Comparison of ENCODE assay signal across 23 mouse cellular contexts in the genomic region with DNA sequence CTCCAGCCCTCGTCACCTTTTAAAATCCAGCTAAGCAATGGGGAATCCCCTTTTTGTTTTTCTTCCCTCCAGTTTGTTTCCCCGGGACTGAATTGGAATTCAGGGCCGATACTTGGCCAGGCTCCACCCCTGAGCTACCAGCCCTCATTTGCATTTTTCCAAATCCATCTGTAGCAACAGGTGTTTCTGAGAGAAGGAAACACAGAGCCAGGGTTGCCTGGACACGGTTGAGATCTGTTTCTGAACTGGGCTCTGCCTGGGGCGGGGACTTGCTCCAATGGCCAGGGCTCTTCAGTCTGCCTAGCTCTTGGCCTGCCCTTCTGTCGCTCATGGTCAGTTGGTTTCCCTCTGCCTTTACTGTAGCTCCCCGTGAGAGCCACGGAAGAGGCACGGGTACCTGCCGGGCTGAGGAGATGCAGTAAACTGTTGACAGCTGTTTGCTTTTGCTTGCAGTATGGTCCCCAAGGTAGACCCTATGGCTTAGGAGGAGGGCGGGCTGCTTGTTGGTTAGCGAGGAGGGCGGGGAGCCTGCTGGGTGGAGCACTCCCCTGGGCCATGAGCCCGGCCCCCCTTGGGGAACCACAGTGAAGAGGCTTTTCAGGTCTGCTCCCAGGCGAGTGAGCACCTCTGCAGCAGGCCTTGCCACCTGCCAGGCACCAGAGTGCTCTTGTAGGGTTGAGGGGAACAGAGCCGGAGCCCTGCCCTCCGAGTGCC. TPM values are rescaled to one million over a fixed set of nuclear protein-coding genes. Genes with fewer than 3 reads are reported as not detected.
DNase-seq lines count a peak whose midpoint lies in the region; ATAC-seq and TF ChIP-seq lines count a peak whose summit lies in the region.
"Had no signal": no experiment of that assay in that cellular context is flagged by ENCODE, and none has a peak within 500 bp of the region (broad histone marks: within the 10 kb centered on the region; RNA-seq: fewer than 3 reads in every experiment).

No protein-coding gene starts in this region.

- no peak for TF ChIP-seq EP300 in lung, postnatal 0 days (IDR thresholded peaks at IDR 0.05)

- H3K4me2 ChIP-seq in intestine, embryonic 15.5 days (replicated peaks), result no peak overlapping the region
- H3K4me2 ChIP-seq in intestine, postnatal 0 days (replicated peaks; ENCODE audit: low read depth), result no peak overlapping the region
- no peak overlapping the region for H3K4me2 ChIP-seq in lung, postnatal 0 days (replicated peaks; ENCODE audit: low read depth, low read length)
- no peak overlapping the region for H3K4me2 ChIP-seq in embryonic facial prominence, embryonic 13.5 days
- H3K4me2 ChIP-seq: forebrain, embryonic 15.5 days; heart, embryonic 15.5 days; hindbrain, embryonic 14.5 days; limb, embryonic 12.5 days; midbrain, embryonic 12.5 days had no signal

- H3K4me3 ChIP-seq in intestine, embryonic 15.5 days (replicated peaks), result no peak overlapping the region
- no peak overlapping the region for H3K4me3 ChIP-seq in intestine, postnatal 0 days (ENCODE audit: low read depth, low read length)
- no peak overlapping the region for H3K4me3 ChIP-seq in lung, postnatal 0 days (ENCODE audit: low read depth, low read length)
- no peak overlapping the region for H3K4me3 ChIP-seq in lung, adult 2 months (replicated peaks; ENCODE audit: extremely low read depth, low read depth, low read length)
- H3K4me3 ChIP-seq in embryonic facial prominence, embryonic 13.5 days, result no peak overlapping the region
- H3K4me3 ChIP-seq: forebrain, embryonic 15.5 days; heart, adult 2 months; heart, embryonic 15.5 days; left cerebral cortex, adult 2 months; limb, embryonic 12.5 days; midbrain, embryonic 12.5 days had no signal

- H3K9ac ChIP-seq in intestine, embryonic 15.5 days, result no peak overlapping the region
- H3K9ac ChIP-seq in intestine, postnatal 0 days (ENCODE audit: low read depth, low read length), result no peak overlapping the region
- H3K9ac ChIP-seq in lung, postnatal 0 days (replicated peaks; ENCODE audit: low read depth), result no peak overlapping the region
- no peak overlapping the region for H3K9ac ChIP-seq in embryonic facial prominence, embryonic 13.5 days
- H3K9ac ChIP-seq: forebrain, embryonic 15.5 days; heart, embryonic 15.5 days; hindbrain, embryonic 14.5 days; limb, embryonic 12.5 days; liver, embryonic 14.5 days; midbrain, embryonic 12.5 days had no signal

- H3K27ac ChIP-seq in intestine, embryonic 15.5 days, result no peak overlapping the region
- no peak overlapping the region for H3K27ac ChIP-seq in intestine, postnatal 0 days (ENCODE audit: low read depth, low read length)
- H3K27ac ChIP-seq in lung, postnatal 0 days (ENCODE audit: low read length), result no peak overlapping the region
- H3K27ac ChIP-seq in embryonic facial prominence, embryonic 13.5 days, result no peak overlapping the region
- H3K27ac ChIP-seq: forebrain, embryonic 15.5 days; heart, adult 2 months; heart, embryonic 15.5 days; hindbrain, embryonic 14.5 days; left cerebral cortex, adult 2 months; limb, embryonic 12.5 days; liver, embryonic 14.5 days; macrophage; midbrain, embryonic 12.5 days had no signal

- TF ChIP-seq POLR2A in lung, adult 2 months (IDR thresholded peaks at IDR 0.05; ENCODE audit: borderline replicate concordance, extremely low read depth, low read depth, low read length), result no peak

- no peaks in the 10 kb centered on the region for H3K4me1 ChIP-seq in intestine, embryonic 15.5 days (replicated peaks)
- no peaks in the 10 kb centered on the region for H3K4me1 ChIP-seq in intestine, postnatal 0 days (replicated peaks; ENCODE audit: control insufficient read depth, insufficient read depth, low read length)
- no peaks in the 10 kb centered on the region for H3K4me1 ChIP-seq in lung, postnatal 0 days (ENCODE audit: insufficient read depth, low read depth, low read length)
- peaks cover 3% of the 10 kb centered on the region; the same call in 1 of the 2 replicates for H3K4me1 ChIP-seq in lung, adult 2 months (ENCODE audit: control insufficient read depth, insufficient read depth, low read length)
- peaks cover 5% of the 10 kb centered on the region; the same call in 1 of the 2 replicates for H3K4me1 ChIP-seq in embryonic facial prominence, embryonic 13.5 days
- H3K4me1 ChIP-seq: limb, embryonic 12.5 days had no signal

- peak; percentile 20; the same call in 1 of the 2 replicates for ATAC-seq in intestine, embryonic 15.5 days
- ATAC-seq in intestine, postnatal 0 days, result no peak
- ATAC-seq in lung, postnatal 0 days, result peak; percentile 33
- ATAC-seq in embryonic facial prominence, embryonic 13.5 days (ENCODE audit: insufficient number of reproducible peaks, insufficient read depth, low FRiP score, low TSS enrichment, low read depth), result 0 out of 2 replicates have a peak, but pooled peaks have one; percentile 40
- ATAC-seq: activated CD4-positive, CD25-positive, alpha-beta regulatory T cell, adult 4 months; forebrain, embryonic 15.5 days had no signal

- peaks cover 40% of the 10 kb centered on the region for H3K36me3 ChIP-seq in intestine, embryonic 15.5 days
- H3K36me3 ChIP-seq in intestine, postnatal 0 days (ENCODE audit: control insufficient read depth, insufficient read depth), result peaks cover 44% of the 10 kb centered on the region
- no peaks in the 10 kb centered on the region for H3K36me3 ChIP-seq in lung, postnatal 0 days (ENCODE audit: insufficient read depth, low read length)
- peaks cover 65% of the 10 kb centered on the region for H3K36me3 ChIP-seq in embryonic facial prominence, embryonic 13.5 days

- no peaks in the 10 kb centered on the region for H3K27me3 ChIP-seq in intestine, embryonic 15.5 days (replicated peaks)
- H3K27me3 ChIP-seq in intestine, postnatal 0 days (replicated peaks; ENCODE audit: control insufficient read depth, insufficient read depth, low read length), result no peaks in the 10 kb centered on the region
- H3K27me3 ChIP-seq in lung, postnatal 0 days (replicated peaks; ENCODE audit: insufficient read depth, low read length), result no peaks in the 10 kb centered on the region
- no peaks in the 10 kb centered on the region for H3K27me3 ChIP-seq in embryonic facial prominence, embryonic 13.5 days
- H3K27me3 ChIP-seq: forebrain, embryonic 15.5 days; heart, embryonic 15.5 days; limb, embryonic 12.5 days; midbrain, embryonic 12.5 days had no signal

- H3K9me3 ChIP-seq in intestine, embryonic 15.5 days, result no peaks in the 10 kb centered on the region
- no peaks in the 10 kb centered on the region for H3K9me3 ChIP-seq in intestine, postnatal 0 days (ENCODE audit: control insufficient read depth)
- no peaks in the 10 kb centered on the region for H3K9me3 ChIP-seq in lung, postnatal 0 days (ENCODE audit: low read length)
- H3K9me3 ChIP-seq in embryonic facial prominence, embryonic 13.5 days, result no peaks in the 10 kb centered on the region
- H3K9me3 ChIP-seq: forebrain, embryonic 15.5 days; heart, embryonic 15.5 days; limb, embryonic 12.5 days; midbrain, embryonic 12.5 days had no signal

- 70% methylated on average over 17 of the region's 17 CpGs for WGBS in intestine, embryonic 15.5 days
- 71% methylated on average over 17 of the region's 17 CpGs for WGBS in intestine, postnatal 0 days
- 63% methylated on average over 17 of the region's 17 CpGs for WGBS in lung, postnatal 0 days
- 66% methylated on average over 17 of the region's 17 CpGs for WGBS in lung, adult 2 months
- WGBS in embryonic facial prominence, embryonic 13.5 days, result 62% methylated on average over 17 of the region's 17 CpGs

- peak; percentile 69 to 71 for DNase-seq in cerebellum, postnatal 14 days
- DNase-seq in cerebellum, adult 11-12 months, result no peak
- DNase-seq in lung, postnatal 0 days (ENCODE audit: low spot score), result no peak
- no peak for DNase-seq in lung, adult 2 months
- no peak for DNase-seq in thymus, postnatal 14 days
- DNase-seq: adrenal gland, postnatal 14 days; cerebellum, adult 2 months; heart, adult 2 months; kidney, adult 9 months; kidney, postnatal 4 days; thymus, adult 18-20 months had no signal

- no peak for TF ChIP-seq CTCF in intestine, postnatal 0 days (IDR thresholded peaks at IDR 0.05; ENCODE audit: low read depth)
- no peak for TF ChIP-seq CTCF in lung, postnatal 0 days (IDR thresholded peaks at IDR 0.05)
- TF ChIP-seq CTCF in lung, adult 2 months (IDR thresholded peaks at IDR 0.05; ENCODE audit: insufficient read depth, low read length), result no peak

RNA-seq across cellular contexts. Expression of a gene that starts 16.9 kb away (rescaled TPM):
- polyA plus RNA-seq in intestine, embryonic 15.5 days (2015; fragmentation: Nextera tagmentation; extraction: Ambion mirVana), result 73.0 and 77.0 TPM in 2 replicates
- polyA plus RNA-seq in intestine, postnatal 0 days (2015; fragmentation: Nextera tagmentation; extraction: Ambion mirVana), result 13.7 and 14.0 TPM in 2 replicates
- polyA plus RNA-seq in lung, postnatal 0 days (2015; fragmentation: Nextera tagmentation; extraction: Ambion mirVana), result 20.0 and 25.9 TPM in 2 replicates
- 53.0 and 58.6 TPM in 2 replicates for polyA plus RNA-seq in lung, adult 2 months (2012; rRNA removed)
- 36.8 and 38.1 TPM in 2 replicates for polyA plus RNA-seq in embryonic facial prominence, embryonic 13.5 days (2015; fragmentation: Nextera tagmentation; extraction: Ambion mirVana)

RNA-seq across cellular contexts. Expression of a gene that starts 39.0 kb away (rescaled TPM):
- 0.25 and 0.28 TPM in 2 replicates for polyA plus RNA-seq in intestine, embryonic 15.5 days (2015; fragmentation: Nextera tagmentation; extraction: Ambion mirVana)
- 0.14 and 0.25 TPM in 2 replicates for polyA plus RNA-seq in intestine, postnatal 0 days (2015; fragmentation: Nextera tagmentation; extraction: Ambion mirVana)
- polyA plus RNA-seq in lung, postnatal 0 days (2015; fragmentation: Nextera tagmentation; extraction: Ambion mirVana), result not detected in 2 replicates
- polyA plus RNA-seq in lung, adult 2 months (2012; rRNA removed), result 0.05 and 0.18 TPM in 2 replicates
- 0.11 and 0.26 TPM in 2 replicates for polyA plus RNA-seq in embryonic facial prominence, embryonic 13.5 days (2015; fragmentation: Nextera tagmentation; extraction: Ambion mirVana)
- polyA plus RNA-seq: activated CD4-positive, CD25-positive, alpha-beta regulatory T cell, adult 4 months; heart, adult 2 months; heart, embryonic 15.5 days; liver, embryonic 14.5 days; macrophage had no signal

RNA-seq across cellular contexts. Expression of a gene that starts 51.2 kb away (rescaled TPM):
- 59.6 and 60.4 TPM in 2 replicates for polyA plus RNA-seq in intestine, embryonic 15.5 days (2015; fragmentation: Nextera tagmentation; extraction: Ambion mirVana)
- 35.7 and 42.8 TPM in 2 replicates for polyA plus RNA-seq in intestine, postnatal 0 days (2015; fragmentation: Nextera tagmentation; extraction: Ambion mirVana)
- polyA plus RNA-seq in lung, postnatal 0 days (2015; fragmentation: Nextera tagmentation; extraction: Ambion mirVana), result 12.8 and 13.3 TPM in 2 replicates
- polyA plus RNA-seq in lung, adult 2 months (2012; rRNA removed), result 5.0 and 8.2 TPM in 2 replicates
- polyA plus RNA-seq in embryonic facial prominence, embryonic 13.5 days (2015; fragmentation: Nextera tagmentation; extraction: Ambion mirVana), result 33.5 and 36.1 TPM in 2 replicates

RNA-seq across cellular contexts. Expression of a gene that starts 58.6 kb away (rescaled TPM):
- 10.7 and 11.3 TPM in 2 replicates for polyA plus RNA-seq in intestine, embryonic 15.5 days (2015; fragmentation: Nextera tagmentation; extraction: Ambion mirVana)
- 2.5 and 3.2 TPM in 2 replicates for polyA plus RNA-seq in intestine, postnatal 0 days (2015; fragmentation: Nextera tagmentation; extraction: Ambion mirVana)
- 4.3 and 5.9 TPM in 2 replicates for polyA plus RNA-seq in lung, postnatal 0 days (2015; fragmentation: Nextera tagmentation; extraction: Ambion mirVana)
- 11.1 and 13.4 TPM in 2 replicates for polyA plus RNA-seq in lung, adult 2 months (2012; rRNA removed)
- polyA plus RNA-seq in embryonic facial prominence, embryonic 13.5 days (2015; fragmentation: Nextera tagmentation; extraction: Ambion mirVana), result 13.9 and 14.7 TPM in 2 replicates

Comparison
In these comparisons a context has a peak if more than half of its experiments do, and no peak if none do; other contexts are left out.
1. DNase-seq: peak in cerebellum, postnatal 14 days (2 of 2); none in cerebellum, adult 11-12 months (single experiment), lung, postnatal 0 days (single experiment), lung, adult 2 months (single experiment) and thymus, postnatal 14 days (single experiment).